Mouse (Mus musculus): ENCODE results near the gene Gm4297.
"Not testable (repeated sequence)": the region's sequence is repeated elsewhere in the genome, so short reads cannot be mapped to it uniquely, and the experiment has no call there.

Gene Gm4297

DNA sequence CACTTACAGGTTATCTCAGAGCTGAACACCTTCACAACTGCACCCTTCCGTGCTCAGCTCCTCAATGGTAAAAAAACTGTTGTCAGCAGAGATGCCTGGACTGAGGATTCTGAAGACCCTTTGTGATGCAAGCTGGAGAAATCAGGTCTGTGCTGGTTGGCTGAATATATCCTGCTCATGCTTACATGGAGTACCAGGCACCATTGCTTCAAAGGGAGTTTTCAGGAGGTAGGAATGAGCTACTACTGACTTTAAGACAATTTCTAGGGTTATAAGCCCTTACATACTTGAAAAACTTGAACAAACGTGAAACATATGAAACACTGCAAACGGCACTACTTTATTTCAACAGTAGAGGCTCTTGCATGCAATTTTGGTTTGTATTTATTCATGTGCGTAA is at the start of gene Gm4297:
Gene Gm4297, minus strand, starts transcription at position 101 of the 400 bp plus-strand sequence.
- not testable (repeated sequence) for DNase-seq (ENCODE audit: low spot score in 2 of 2)

All from thymus, postnatal 10 days (tissue).